Mouse (Mus musculus) midbrain, embryonic 13.5 days (tissue): ENCODE measurements around the gene Gm20716. TPM values are rescaled to one million over a fixed set of nuclear protein-coding genes. Genes with fewer than 3 reads are reported as not detected.
A peak's percentile ranks its signal among the peaks of the same experiment; 100 is the strongest.

ENCODE experiments used
- ATAC-seq: fragments of 200-750 bp; cut with Nextera tagmentation; 2 replicates; pipeline ENCODE4 v1.8.0; 2017; ENCODE audit warnings: mild to moderate bottlenecking, moderate TSS enrichment, moderate library complexity
- H3K27ac ChIP-seq: fragments of 300-500 bp; sonication (generic); 2 replicates; pipeline ENCODE4 v1.5.1; 2015; ENCODE audit warnings: inconsistent platforms, mild to moderate bottlenecking, moderate library complexity
- H3K27me3 ChIP-seq: fragments of 300-500 bp; sonication (generic); 2 replicates; pipeline ENCODE4 v1.6.1; 2015; ENCODE audit warnings: mild to moderate bottlenecking, inconsistent platforms
- H3K36me3 ChIP-seq: fragments of 300-500 bp; sonication (generic); 2 replicates; pipeline ENCODE4 v1.6.1; 2015; ENCODE audit warnings: mild to moderate bottlenecking, inconsistent platforms
- H3K4me1 ChIP-seq: fragments of 300-500 bp; sonication (generic); replicated peaks from 2 replicates; pipeline ENCODE4 v1.6.1; 2015; ENCODE audit warnings: inconsistent platforms
- H3K4me2 ChIP-seq: fragments of 300-500 bp; sonication (generic); replicated peaks from 2 replicates; pipeline ENCODE4 v1.6.1; 2015; ENCODE audit warnings: moderate library complexity, mild to moderate bottlenecking, inconsistent platforms
- H3K4me3 ChIP-seq: fragments of 300-500 bp; sonication (generic); replicated peaks from 2 replicates; pipeline ENCODE4 v1.5.1; 2015; ENCODE audit warnings: mild to moderate bottlenecking, inconsistent platforms
- H3K9ac ChIP-seq: fragments of 300-500 bp; sonication (generic); replicated peaks from 2 replicates; pipeline ENCODE4 v1.6.1; 2015; ENCODE audit warnings: mild to moderate bottlenecking, inconsistent platforms
- H3K9me3 ChIP-seq: fragments of 300-500 bp; sonication (generic); 2 replicates; pipeline ENCODE4 v1.6.1; 2016; ENCODE audit warnings: mild to moderate bottlenecking, inconsistent platforms
- WGBS: fragments of 180-500 bp; shearing (Covaris S2); methylation state at CpG from one replicate; pipeline ENCODE4 v1.1.7; 2015; 5-methylcytosine and 5-hydroxymethylcytosine counted together
- polyA plus RNA-seq: library from polyadenylated mRNA; unstranded; fragments of >200 nt; fragmentation: Nextera tagmentation; extraction: Ambion mirVana; gene quantifications from 2 replicates; pipeline ENCODE4 v1.2.1, GENCODE M21; 2015

Gm20716 gene
- polyA plus RNA-seq, 1 experiment from 2014 or later = 29.1 TPM

DNA sequence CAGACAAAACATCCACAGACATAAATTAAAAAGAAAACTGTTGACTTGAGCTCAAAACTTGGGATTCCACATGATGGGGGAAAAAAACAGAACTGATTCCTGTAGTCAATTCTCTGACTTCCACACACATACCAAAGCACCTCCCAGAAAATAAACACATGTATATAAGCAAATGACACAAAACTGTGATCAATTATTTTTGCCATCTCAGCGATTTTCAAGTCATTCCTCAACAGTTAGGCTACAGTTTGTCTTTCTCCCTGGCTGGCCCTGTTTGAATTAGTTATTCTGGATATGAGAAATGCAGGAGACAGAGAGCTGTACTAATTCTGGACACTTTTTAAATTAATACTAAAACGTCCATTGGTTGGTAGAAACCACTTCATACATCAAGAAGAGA, 36.5 kb downstream of the Gm20716 start:
- Histone ChIP-seq H3K36me3 (peaks cover 23% of the 10 kb centered on the region; the same call in 1 of the 2 replicates), H3K9me3 (no peaks in the 10 kb centered on the region), H3K9ac (no peak overlapping the region), H3K4me3 (no peak overlapping the region), H3K4me2 (no peak overlapping the region), H3K4me1 (peaks cover 81% of the 10 kb centered on the region), H3K27ac (no peak overlapping the region), H3K27me3 (no peaks in the 10 kb centered on the region)
- no peak for ATAC-seq
- 84% methylated on average over 2 of the region's 2 CpGs for WGBS

DNA sequence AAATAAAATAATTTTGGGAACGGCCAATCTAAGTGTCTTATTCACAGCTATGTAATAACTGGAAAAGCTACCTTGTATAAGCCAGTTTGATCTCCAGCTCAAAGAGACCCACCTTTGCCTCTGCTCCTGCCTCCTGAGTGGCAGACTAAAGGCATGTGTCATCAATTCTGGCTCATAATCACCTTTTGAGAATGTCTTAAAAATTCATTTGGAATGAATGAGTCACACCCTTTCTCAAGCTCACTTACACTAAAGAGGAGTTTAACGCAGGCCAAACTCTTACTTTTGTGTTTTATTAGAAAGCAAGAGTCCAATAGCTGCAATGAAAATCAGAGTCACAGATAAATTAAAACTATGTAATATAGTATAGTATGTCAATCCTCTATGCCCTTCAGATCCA, 38.3 kb downstream of the Gm20716 start:
- H3K4me1 ChIP-seq = peaks cover 70% of the 10 kb centered on the region
- WGBS = 93% methylated on average over 2 of the region's 2 CpGs
- H3K4me2 ChIP-seq = no peak overlapping the region

DNA sequence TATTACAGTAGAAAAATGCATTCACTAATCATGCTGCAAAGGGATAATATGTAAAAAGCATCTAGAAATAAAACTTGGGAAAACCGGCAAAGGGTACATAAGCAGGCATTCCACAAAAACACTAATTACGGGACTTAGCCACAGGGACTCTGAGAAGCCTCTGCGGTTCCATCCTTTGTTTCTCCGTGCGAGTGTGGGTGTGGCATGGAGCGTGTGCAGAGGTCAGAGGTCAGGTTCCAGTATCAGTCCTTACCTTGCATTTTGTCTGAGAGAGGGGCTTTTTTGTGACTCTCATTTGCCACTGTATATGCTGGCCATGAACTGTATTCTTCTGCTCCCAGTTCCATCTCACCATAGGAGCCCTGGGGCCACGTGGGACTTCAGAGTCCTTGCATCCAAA, 54.2 kb downstream of the Gm20716 start:
- peaks cover 27% of the 10 kb centered on the region for H3K36me3 ChIP-seq
- WGBS = 36% methylated on average over 7 of the region's 7 CpGs
- no peak overlapping the region for H3K4me2 ChIP-seq
- H3K9me3 ChIP-seq = no peaks in the 10 kb centered on the region
- no peak overlapping the region for H3K9ac ChIP-seq
- no peaks in the 10 kb centered on the region for H3K4me1 ChIP-seq
- H3K27me3 ChIP-seq = no peaks in the 10 kb centered on the region
- ATAC-seq = no peak
- no peak overlapping the region for H3K27ac ChIP-seq
- H3K4me3 ChIP-seq = no peak overlapping the region

More for the DNA sequence above, 38.3 kb downstream of the Gm20716 start:
- Histone ChIP-seq H3K4me3 (no peak overlapping the region), H3K27ac (no peak overlapping the region), H3K9me3 (no peaks in the 10 kb centered on the region), H3K9ac (no peak overlapping the region), H3K27me3 (no peaks in the 10 kb centered on the region), H3K36me3 (peaks cover 29% of the 10 kb centered on the region)
- ATAC-seq = no peak

DNA sequence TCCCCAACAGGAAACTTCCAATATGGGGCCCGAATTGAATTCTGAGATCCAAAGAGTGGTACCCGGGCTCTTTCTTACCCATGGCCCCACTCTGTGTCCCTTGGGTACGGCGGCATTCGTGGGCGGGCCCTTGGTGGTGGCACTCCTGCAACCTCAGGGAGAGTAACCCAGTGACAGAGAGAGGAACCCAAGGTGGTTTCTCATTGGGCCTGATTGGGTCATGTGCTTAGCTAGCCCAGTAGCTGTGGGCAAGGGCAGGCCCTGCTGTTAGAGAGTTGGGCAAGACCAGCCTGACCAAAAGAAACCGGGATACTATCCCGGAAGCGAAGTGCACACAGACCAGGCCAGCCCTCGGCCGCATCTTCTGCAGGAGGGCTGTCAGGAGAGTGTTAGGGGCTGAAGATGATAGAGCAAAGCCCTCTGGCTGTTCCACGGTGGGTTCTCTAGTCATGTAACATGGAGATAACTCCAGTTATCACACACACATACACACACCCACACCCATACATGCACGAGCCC, 59.9 kb downstream of the Gm20716 start:
- Histone ChIP-seq H3K9me3 (no peaks in the 10 kb centered on the region), H3K27me3 (no peaks in the 10 kb centered on the region), H3K4me3 (no peak overlapping the region), H3K9ac (no peak overlapping the region), H3K4me2 (peak overlapping the region; percentile 20; the same call in 1 of the 2 replicates), H3K4me1 (peaks cover 21% of the 10 kb centered on the region), H3K27ac (no peak overlapping the region), H3K36me3 (peaks cover 9% of the 10 kb centered on the region)
- no peak for ATAC-seq
- WGBS = 8% methylated on average over 13 of the region's 13 CpGs

DNA sequence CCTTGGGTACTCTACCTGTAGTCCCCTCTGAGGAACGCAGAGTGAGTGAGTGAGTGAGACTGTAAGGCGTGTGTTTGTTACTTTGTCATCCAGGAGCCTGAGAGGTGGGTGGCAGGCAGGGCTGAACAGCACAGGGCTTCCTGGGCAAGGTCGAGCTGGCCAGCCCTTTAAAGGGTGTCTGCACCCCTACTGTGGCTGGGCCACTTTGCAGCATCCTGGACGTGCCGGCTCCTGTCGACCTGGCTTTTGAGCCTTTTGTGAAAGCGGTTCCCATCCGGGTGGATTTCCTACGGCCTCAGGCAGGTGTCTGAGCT, 60.4 kb downstream of the Gm20716 start:
- Histone ChIP-seq H3K9me3 (no peaks in the 10 kb centered on the region), H3K4me2 (peak overlapping the region; percentile 20; the same call in 1 of the 2 replicates), H3K27ac (no peak overlapping the region), H3K4me3 (no peak overlapping the region), H3K36me3 (peaks cover 5% of the 10 kb centered on the region), H3K4me1 (peaks cover 21% of the 10 kb centered on the region), H3K9ac (no peak overlapping the region), H3K27me3 (no peaks in the 10 kb centered on the region)
- WGBS = 3% methylated on average over 9 of the region's 9 CpGs
- 0 out of 2 replicates have a peak, but pooled peaks have one; percentile 21 for ATAC-seq

DNA sequence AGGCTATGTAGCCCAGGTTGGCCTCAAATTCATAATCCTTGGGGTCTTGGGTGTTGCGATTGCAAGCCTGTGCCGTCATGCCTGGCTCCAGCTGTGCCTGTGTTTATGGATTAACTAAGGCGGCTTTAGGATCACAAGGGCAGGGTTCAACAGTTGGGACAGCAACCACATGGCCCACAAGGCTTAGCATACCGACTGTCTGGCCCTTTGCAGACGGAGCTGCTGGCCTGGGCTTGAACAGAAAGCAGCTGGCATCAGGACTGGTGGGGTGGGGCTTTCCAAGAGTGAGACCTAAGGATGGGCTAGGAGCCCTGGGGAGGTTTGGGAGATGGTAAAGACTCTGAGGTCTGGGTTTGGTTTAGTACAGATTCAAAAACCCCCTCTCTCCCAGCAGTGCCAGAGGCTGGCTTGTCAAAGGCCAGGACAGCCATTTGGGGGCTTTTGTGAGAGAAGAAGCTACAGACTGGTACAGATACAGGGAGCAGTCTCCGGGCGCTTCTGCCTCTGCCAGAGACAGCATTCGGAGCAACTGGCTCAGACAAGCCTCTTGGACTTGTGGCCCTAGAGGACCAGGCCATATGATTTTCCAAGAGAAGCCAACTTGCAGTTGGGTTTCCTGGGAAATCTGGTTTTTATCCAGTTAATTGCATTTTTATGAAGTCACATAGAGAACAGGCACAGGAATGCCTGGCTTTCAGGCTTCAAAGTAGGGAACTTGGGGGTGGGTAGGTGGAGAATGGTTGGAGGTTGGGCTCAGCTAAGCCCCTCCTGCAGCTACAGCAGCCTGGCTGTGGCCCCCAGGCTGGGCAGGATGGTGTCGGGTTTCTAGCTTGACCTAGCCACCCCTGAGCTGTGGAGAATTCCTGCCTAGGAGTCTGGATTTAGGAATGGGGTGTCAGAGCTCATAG, 61.0 kb downstream of the Gm20716 start:
- peaks cover 21% of the 10 kb centered on the region for H3K4me1 ChIP-seq
- no peak overlapping the region for H3K27ac ChIP-seq
- H3K4me3 ChIP-seq = no peak overlapping the region
- H3K27me3 ChIP-seq = no peaks in the 10 kb centered on the region
- H3K9ac ChIP-seq = no peak overlapping the region
- no peaks in the 10 kb centered on the region for H3K9me3 ChIP-seq
- 27% methylated on average over 9 of the region's 9 CpGs for WGBS
- H3K4me2 ChIP-seq = no peak overlapping the region
- ATAC-seq = 0 out of 2 replicates have a peak, but pooled peaks have one; percentile 5
- peaks cover 5% of the 10 kb centered on the region for H3K36me3 ChIP-seq

DNA sequence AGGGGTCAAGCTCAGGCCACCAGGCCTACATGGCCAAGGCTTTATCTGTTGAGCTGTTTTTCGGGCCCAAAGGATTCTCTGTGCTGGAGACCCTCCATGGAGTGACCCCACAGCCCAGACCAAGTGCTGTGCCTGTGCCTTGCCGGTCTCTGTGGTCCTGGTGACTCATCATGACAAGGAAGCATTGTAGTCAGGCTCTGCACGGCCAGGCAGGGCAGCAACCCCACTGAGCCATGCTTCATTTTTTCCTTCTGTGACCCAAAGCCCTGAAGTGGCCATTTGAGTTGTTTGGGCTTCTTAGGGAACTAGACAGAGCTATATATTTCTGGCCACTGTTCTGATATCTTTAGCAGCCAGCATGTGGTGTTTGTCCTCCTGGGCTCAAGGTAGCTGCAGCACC, 62.4 kb downstream of the Gm20716 start:
- Histone ChIP-seq H3K27ac (no peak overlapping the region), H3K9ac (no peak overlapping the region), H3K4me2 (no peak overlapping the region), H3K27me3 (no peaks in the 10 kb centered on the region), H3K9me3 (no peaks in the 10 kb centered on the region), H3K4me3 (no peak overlapping the region), H3K4me1 (peaks cover 21% of the 10 kb centered on the region), H3K36me3 (no peaks in the 10 kb centered on the region)
- WGBS = 58% methylated on average over 3 of the region's 3 CpGs
- no peak for ATAC-seq

DNA sequence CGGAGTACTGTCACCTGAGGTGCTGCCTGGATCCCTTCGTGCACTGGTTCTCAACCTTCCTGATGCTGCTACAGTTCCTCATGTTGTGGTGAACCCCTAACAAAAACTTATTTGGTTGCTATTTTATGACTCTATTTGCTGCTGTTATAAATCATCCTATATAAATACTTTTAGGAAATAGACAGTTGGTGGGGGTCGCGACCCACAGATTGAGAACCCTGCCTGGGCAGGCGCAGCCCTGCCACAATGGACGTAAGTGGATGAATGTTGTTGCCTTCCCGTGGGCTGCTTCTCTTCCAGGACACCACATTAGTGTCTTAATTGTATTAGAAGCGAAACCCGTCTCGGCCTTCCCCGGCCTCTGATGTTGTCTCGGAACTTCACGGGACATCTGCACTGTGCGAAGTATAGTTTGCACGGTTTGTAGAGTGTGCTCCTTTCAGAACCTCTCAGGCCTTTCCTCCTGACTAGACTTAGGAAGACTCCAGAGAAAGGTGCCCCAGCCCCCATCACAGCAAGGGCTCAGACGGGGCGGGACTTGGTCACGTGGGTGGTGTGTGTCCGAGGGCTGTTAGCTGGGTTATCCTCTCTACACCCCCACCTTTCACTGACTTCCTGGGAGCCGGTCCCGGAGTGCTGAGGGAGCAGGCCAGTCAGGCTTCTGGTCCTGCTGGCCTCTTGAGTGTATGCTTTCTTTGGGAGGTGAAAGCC, 63.3 kb downstream of the Gm20716 start:
- ATAC-seq = no peak
- H3K4me3 ChIP-seq = no peak overlapping the region
- H3K9ac ChIP-seq = no peak overlapping the region
- H3K4me1 ChIP-seq = peaks cover 23% of the 10 kb centered on the region
- H3K36me3 ChIP-seq = no peaks in the 10 kb centered on the region
- WGBS = 51% methylated on average over 21 of the region's 21 CpGs
- H3K9me3 ChIP-seq = no peaks in the 10 kb centered on the region
- no peaks in the 10 kb centered on the region for H3K27me3 ChIP-seq
- no peak overlapping the region for H3K27ac ChIP-seq
- no peak overlapping the region for H3K4me2 ChIP-seq

DNA sequence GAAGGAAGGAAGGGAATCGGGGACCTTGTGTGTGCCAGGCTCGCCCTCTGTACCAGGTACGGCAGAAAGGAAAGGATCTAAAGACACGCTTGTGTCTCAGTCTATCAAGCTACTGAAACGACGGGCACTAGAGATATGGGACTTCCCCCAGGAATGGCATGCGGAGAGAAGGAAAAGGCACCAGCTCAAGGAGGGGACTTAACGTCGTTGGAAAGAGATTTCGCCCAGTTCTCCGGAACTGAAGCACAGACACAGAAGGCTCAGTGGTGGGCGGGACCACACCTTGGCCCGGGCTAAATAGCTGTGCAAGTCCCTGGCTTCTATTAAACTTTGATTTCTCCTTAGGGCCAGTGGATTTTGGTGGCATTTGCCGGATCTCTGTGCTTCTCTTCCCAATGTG, 68.2 kb downstream of the Gm20716 start:
- ATAC-seq = no peak
- Histone ChIP-seq H3K9me3 (no peaks in the 10 kb centered on the region), H3K4me2 (peak overlapping the region; percentile 41), H3K4me3 (peak overlapping the region; percentile 16), H3K9ac (no peak overlapping the region), H3K27ac (no peak overlapping the region), H3K36me3 (no peaks in the 10 kb centered on the region), H3K4me1 (peaks cover 21% of the 10 kb centered on the region), H3K27me3 (0 out of 2 replicates have a peak, but pooled peaks cover 11% of the 10 kb centered on the region)
- WGBS = 10% methylated on average over 14 of the region's 14 CpGs

DNA sequence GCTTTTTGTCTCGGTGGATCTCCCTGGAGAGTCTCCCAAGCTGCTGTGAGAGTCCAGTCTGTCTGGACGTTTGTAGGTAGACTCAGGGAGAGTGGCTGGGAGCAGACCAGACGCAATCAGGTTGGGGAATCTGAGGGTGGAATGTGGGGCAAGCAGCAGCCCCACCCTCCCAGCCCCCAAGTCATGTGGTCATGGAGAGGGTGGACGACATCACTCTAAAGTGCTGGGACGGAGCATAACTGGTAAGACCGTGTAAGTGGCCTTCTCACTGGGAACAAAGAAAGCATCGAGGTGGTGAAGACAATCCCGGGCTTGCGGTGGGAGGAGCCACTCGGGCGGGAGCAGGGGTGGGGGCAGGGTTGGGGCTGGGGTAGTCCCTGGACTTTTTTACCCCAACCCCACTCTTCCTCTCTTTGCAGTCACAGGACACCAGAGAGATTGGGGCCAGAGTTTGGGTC, 68.6 kb downstream of the Gm20716 start:
- H3K4me1 ChIP-seq = peaks cover 20% of the 10 kb centered on the region
- peak; percentile 44 for ATAC-seq
- H3K4me2 ChIP-seq = peak overlapping the region; percentile 41
- H3K4me3 ChIP-seq = peak overlapping the region; percentile 16
- no peaks in the 10 kb centered on the region for H3K36me3 ChIP-seq
- peak overlapping the region; percentile 49; the same call in 1 of the 2 replicates for H3K9ac ChIP-seq
- 0 out of 2 replicates have a peak, but pooled peaks cover 11% of the 10 kb centered on the region for H3K27me3 ChIP-seq
- H3K9me3 ChIP-seq = no peaks in the 10 kb centered on the region
- H3K27ac ChIP-seq = no peak overlapping the region
- 3% methylated on average over 11 of the region's 11 CpGs for WGBS

DNA sequence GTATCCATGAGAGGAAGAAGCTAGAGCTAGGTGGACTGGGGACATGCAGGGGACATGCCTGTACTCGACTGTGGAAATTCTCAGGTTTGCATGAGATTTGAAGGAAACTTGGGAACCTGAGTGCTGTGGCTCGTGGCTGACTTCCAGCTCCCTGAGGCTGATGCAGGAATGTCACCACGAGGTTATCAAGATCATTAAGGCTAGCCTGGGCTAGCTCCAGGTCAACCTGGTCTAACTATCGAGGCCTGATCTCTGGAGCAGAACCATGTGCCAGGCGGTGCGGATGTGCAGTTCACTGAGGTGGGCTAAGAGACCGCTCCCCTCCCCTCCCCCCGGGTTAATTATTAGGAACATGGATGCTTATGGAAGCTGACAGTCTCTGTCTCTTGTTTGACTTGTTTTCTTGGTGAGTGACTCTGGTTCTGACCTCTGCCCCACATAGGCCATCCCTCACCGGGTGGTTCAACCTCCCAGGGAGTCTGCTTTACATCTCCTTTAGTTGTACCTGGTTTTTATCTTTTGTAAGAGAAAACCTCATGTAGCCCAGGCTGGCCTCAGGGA, 69.7 kb downstream of the Gm20716 start:
- no peaks in the 10 kb centered on the region for H3K9me3 ChIP-seq
- H3K4me1 ChIP-seq = peaks cover 27% of the 10 kb centered on the region
- no peak for ATAC-seq
- 83% methylated on average over 9 of the region's 9 CpGs for WGBS
- H3K4me3 ChIP-seq = no peak overlapping the region
- H3K9ac ChIP-seq = no peak overlapping the region
- H3K27ac ChIP-seq = no peak overlapping the region
- H3K4me2 ChIP-seq = no peak overlapping the region
- 0 out of 2 replicates have a peak, but pooled peaks cover 11% of the 10 kb centered on the region for H3K27me3 ChIP-seq
- no peaks in the 10 kb centered on the region for H3K36me3 ChIP-seq
